Mouse (Mus musculus): Measurements from ENCODE around the gene Serac1.

The Serac1 gene

GRCm38 (mm10) chr17:6079287-6080122 lies at the start of gene Serac1, which contains the start of gene Gtf2h5:
Serac1 (minus strand) TSS chr17:6079741.
Gtf2h5 (plus strand) TSS chr17:6079786.
- DNase-seq: peak; percentile 99 to 100

GRCm38 (mm10) chr17:6128039-6128438 lies 48.5 kb upstream of the Serac1 start:
- no peak for DNase-seq

- DNase-seq: peak in 1 of 2 experiments; percentile 44
Observed at GRCm38 (mm10) chr17:6125441-6125840, 45.9 kb upstream of the Serac1 start.

GRCm38 (mm10) chr17:6123776-6124175 lies 44.2 kb upstream of the Serac1 start:
- DNase-seq: no peak

- DNase-seq: peak; percentile 79 to 81
Observed at GRCm38 (mm10) chr17:6118861-6119260, 39.3 kb upstream of the Serac1 start.

GRCm38 (mm10) chr17:6117917-6118316 lies 38.4 kb upstream of the Serac1 start:
- DNase-seq: peak in 1 of 2 experiments; percentile 56

GRCm38 (mm10) chr17:6117148-6117725 lies 37.7 kb upstream of the Serac1 start:
- no peak for DNase-seq

GRCm38 (mm10) chr17:6115085-6115484 lies 35.5 kb upstream of the Serac1 start:
- no peak for DNase-seq

- no peak for DNase-seq
Observed at GRCm38 (mm10) chr17:6113653-6114052, 34.1 kb upstream of the Serac1 start.

- DNase-seq: peak; percentile 56 to 75
Observed at GRCm38 (mm10) chr17:6110956-6111355, 31.4 kb upstream of the Serac1 start.

- no peak for DNase-seq
Observed at GRCm38 (mm10) chr17:6108175-6108574, 28.6 kb upstream of the Serac1 start.

- peak; percentile 78 to 80 for DNase-seq
Observed at GRCm38 (mm10) chr17:6107015-6107601, 27.6 kb upstream of the Serac1 start.

- DNase-seq: peak; percentile 88 to 91
Observed at GRCm38 (mm10) chr17:6106361-6107014, 26.9 kb upstream of the Serac1 start, which contains the start of gene Tulp4. Tulp4 (plus strand) TSS chr17:6106437.

- no peak for DNase-seq
Observed at GRCm38 (mm10) chr17:6103566-6103965, 24.0 kb upstream of the Serac1 start.

GRCm38 (mm10) chr17:6102287-6102686 lies 22.7 kb upstream of the Serac1 start:
- peak in 1 of 2 experiments; percentile 55 for DNase-seq

- DNase-seq: peak; percentile 69 to 80
Observed at GRCm38 (mm10) chr17:6097884-6098283, 18.3 kb upstream of the Serac1 start.

GRCm38 (mm10) chr17:6095579-6095978 lies 16.0 kb upstream of the Serac1 start:
- no peak for DNase-seq

- DNase-seq: no peak
Observed at GRCm38 (mm10) chr17:6091604-6092003, 12.1 kb upstream of the Serac1 start.

GRCm38 (mm10) chr17:6083323-6083890 lies 3.9 kb upstream of the Serac1 start:
- DNase-seq: no peak

GRCm38 (mm10) chr17:6073405-6073804 lies 6.1 kb downstream of the Serac1 start:
- no peak for DNase-seq

- DNase-seq: no peak
Observed at GRCm38 (mm10) chr17:6069866-6070265, 9.7 kb downstream of the Serac1 start.

- no peak for DNase-seq
Observed at GRCm38 (mm10) chr17:6067613-6068012, 11.9 kb downstream of the Serac1 start.

GRCm38 (mm10) chr17:6066021-6066420 lies 13.5 kb downstream of the Serac1 start:
- DNase-seq: no peak

Measured in cerebellum, postnatal 25 days (tissue).